Mouse (Mus musculus): ENCODE results near the gene Lmo3. TPM values are rescaled to one million over a fixed set of nuclear protein-coding genes. Genes with fewer than 3 reads are reported as not detected.
A peak's percentile ranks its signal among the peaks of the same experiment; 100 is the strongest.

The Lmo3 gene
- polyA plus RNA-seq, 1 experiment from 2014 or later, result 191 TPM

DNA sequence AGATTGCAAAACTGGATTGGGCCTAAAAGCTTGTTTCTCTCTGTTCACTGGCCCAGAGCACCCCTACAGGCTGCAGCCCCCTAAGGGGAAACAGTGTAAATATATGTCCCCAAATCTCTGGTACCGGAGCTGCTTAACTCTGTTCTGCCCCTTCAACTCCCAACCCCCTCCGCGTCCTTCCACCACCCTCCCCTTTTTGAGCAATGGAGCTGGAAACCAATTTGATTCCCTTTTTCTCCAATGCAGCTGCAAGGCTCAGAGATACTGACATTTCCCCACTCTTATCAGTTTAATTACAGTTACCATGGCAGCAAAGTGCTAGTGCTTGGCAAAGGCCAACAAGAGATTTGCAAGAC is 161.3 kb downstream of the Lmo3 start:
- Histone ChIP-seq H3K27ac (ENCODE audit: low read length) (peak overlapping the region; percentile 85), H3K36me3 (ENCODE audit: control insufficient read depth, insufficient read depth, low read length) (peaks cover 4% of the 10 kb centered on the region; the same call in 1 of the 2 replicates), H3K9me3 (replicated peaks; ENCODE audit: control insufficient read depth, low read length, poor library complexity, severe bottlenecking) (no peaks in the 10 kb centered on the region), H3K27me3 (ENCODE audit: control insufficient read depth, insufficient read depth, low read depth, low read length) (no peaks in the 10 kb centered on the region), H3K4me2 (ENCODE audit: low read length) (peak overlapping the region; percentile 57), H3K4me3 (ENCODE audit: low read depth, low read length) (peak overlapping the region; percentile 58), H3K4me1 (ENCODE audit: control insufficient read depth, insufficient read depth, low read length) (peaks cover 18% of the 10 kb centered on the region), H3K9ac (ENCODE audit: low read depth, low read length) (peak overlapping the region; percentile 69)
- WGBS, result 2% methylated on average over 3 of the region's 3 CpGs
- peak; percentile 49 for ATAC-seq

DNA sequence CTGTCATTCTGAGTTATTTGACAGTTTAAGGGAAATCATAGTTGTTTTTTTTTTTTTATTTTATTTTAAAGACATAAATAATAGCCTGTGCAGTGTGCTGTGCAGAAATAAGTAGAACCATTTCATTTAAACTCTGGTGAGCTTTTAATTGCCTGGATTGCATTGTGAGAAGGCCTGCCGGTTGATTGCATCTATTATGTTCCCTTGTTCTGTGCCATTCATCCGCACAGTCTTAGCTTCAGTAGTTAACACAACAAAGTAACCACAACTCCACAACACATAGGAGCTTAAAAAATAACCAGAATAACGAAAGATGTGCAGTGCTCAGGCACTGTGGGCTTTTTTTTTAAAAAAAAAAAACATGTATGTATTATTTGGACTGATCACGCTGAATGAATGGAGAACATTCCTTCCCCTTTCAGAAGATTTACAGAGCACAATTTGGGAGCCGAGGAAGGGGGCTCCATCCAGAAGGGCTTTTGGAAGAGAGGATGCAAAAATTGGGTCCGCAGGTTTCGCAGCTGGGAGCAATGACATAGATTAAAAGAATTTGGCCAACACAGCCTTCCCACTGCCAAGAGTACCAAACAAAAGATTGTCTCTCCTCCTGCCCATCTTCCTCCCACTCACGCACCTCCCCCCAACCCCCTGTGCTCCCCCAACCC is 161.8 kb downstream of the Lmo3 start:
- H3K9ac ChIP-seq (ENCODE audit: low read depth, low read length), result peak overlapping the region; percentile 69
- no peaks in the 10 kb centered on the region for H3K27me3 ChIP-seq (ENCODE audit: control insufficient read depth, insufficient read depth, low read depth, low read length)
- peaks cover 4% of the 10 kb centered on the region; the same call in 1 of the 2 replicates for H3K36me3 ChIP-seq (ENCODE audit: control insufficient read depth, insufficient read depth, low read length)
- ATAC-seq, result no peak
- peak overlapping the region; percentile 85 for H3K27ac ChIP-seq (ENCODE audit: low read length)
- H3K4me3 ChIP-seq (ENCODE audit: low read depth, low read length), result peak overlapping the region; percentile 58
- peaks cover 18% of the 10 kb centered on the region for H3K4me1 ChIP-seq (ENCODE audit: control insufficient read depth, insufficient read depth, low read length)
- 10% methylated on average over 8 of the region's 8 CpGs for WGBS
- no peaks in the 10 kb centered on the region for H3K9me3 ChIP-seq (replicated peaks; ENCODE audit: control insufficient read depth, low read length, poor library complexity, severe bottlenecking)
- peak overlapping the region; percentile 57 for H3K4me2 ChIP-seq (ENCODE audit: low read length)

DNA sequence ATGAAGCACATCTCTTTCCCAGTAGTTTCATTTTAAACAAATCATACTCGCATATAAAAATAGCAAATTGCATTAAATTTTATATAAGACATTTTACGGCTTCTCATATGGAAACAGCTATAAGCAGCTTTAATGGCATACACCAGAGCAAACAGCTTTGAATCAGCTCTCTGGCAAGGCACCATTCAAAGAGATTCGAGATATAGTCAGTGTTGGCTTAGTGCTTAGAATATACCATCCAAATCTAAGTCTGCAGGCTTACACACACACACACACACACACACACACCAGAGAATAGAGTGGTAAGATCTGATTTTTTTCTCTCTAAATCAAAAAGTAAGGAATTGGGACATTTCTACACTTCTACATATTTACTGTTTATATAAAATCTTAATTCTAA is 169.7 kb downstream of the Lmo3 start:
- 80% methylated on average over 3 of the region's 3 CpGs for WGBS
- Histone ChIP-seq H3K4me3 (ENCODE audit: low read depth, low read length) (no peak overlapping the region), H3K9me3 (replicated peaks; ENCODE audit: control insufficient read depth, low read length, poor library complexity, severe bottlenecking) (no peaks in the 10 kb centered on the region), H3K9ac (ENCODE audit: low read depth, low read length) (no peak overlapping the region), H3K27ac (ENCODE audit: low read length) (no peak overlapping the region), H3K4me2 (ENCODE audit: low read length) (no peak overlapping the region), H3K36me3 (ENCODE audit: control insufficient read depth, insufficient read depth, low read length) (peaks cover 4% of the 10 kb centered on the region; the same call in 1 of the 2 replicates), H3K27me3 (ENCODE audit: control insufficient read depth, insufficient read depth, low read depth, low read length) (no peaks in the 10 kb centered on the region), H3K4me1 (ENCODE audit: control insufficient read depth, insufficient read depth, low read length) (peaks cover 5% of the 10 kb centered on the region)
- no peak for ATAC-seq

DNA sequence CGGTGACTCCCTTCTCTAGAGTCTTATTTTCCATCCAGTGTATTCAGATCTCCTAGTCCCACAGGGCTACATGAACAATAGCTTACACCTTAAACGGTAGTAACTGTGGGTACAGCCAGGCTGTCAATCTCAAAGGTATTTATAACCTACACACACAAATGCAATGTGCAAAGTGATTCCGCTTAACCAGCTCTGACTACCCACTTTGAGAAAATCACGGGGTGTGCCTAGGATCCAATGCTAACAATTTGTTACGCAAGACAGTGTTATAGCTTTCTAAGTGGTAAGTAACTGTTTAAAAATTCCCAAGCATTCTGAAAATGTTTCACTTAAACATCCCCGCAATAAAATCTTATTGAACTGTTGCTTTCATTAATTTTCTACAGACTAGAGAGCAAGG is 179.7 kb downstream of the Lmo3 start:
- Histone ChIP-seq H3K36me3 (ENCODE audit: control insufficient read depth, insufficient read depth, low read length) (peaks cover 4% of the 10 kb centered on the region; the same call in 1 of the 2 replicates), H3K9ac (ENCODE audit: low read depth, low read length) (no peak overlapping the region), H3K4me1 (ENCODE audit: control insufficient read depth, insufficient read depth, low read length) (peaks cover 3% of the 10 kb centered on the region; the same call in 1 of the 2 replicates), H3K27ac (ENCODE audit: low read length) (no peak overlapping the region), H3K9me3 (replicated peaks; ENCODE audit: control insufficient read depth, low read length, poor library complexity, severe bottlenecking) (no peaks in the 10 kb centered on the region), H3K4me3 (ENCODE audit: low read depth, low read length) (no peak overlapping the region), H3K4me2 (ENCODE audit: low read length) (no peak overlapping the region), H3K27me3 (ENCODE audit: control insufficient read depth, insufficient read depth, low read depth, low read length) (no peaks in the 10 kb centered on the region)
- 83% methylated on average over 6 of the region's 6 CpGs for WGBS
- ATAC-seq, result no peak

DNA sequence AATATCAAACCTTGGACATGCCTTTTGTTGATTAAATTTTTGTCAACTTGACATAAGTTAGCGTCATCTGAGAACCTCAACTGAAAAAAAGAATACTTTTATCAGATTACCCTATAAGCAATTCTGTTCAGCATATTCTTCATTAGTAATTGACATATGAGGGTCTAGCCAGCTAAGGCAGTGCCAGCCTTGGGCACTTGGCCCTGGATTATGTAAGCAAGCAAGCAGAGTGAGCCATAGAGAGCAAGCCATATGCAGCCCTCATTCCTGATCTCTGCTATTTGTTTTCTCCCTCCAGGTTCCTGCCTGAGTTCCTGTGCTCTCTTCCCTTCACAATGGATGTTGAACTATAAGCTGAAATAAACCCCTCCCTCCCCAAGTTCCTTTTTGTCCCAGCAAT is 182.9 kb downstream of the Lmo3 start:
- peaks cover 3% of the 10 kb centered on the region; the same call in 1 of the 2 replicates for H3K4me1 ChIP-seq (ENCODE audit: control insufficient read depth, insufficient read depth, low read length)
- H3K9ac ChIP-seq (ENCODE audit: low read depth, low read length), result no peak overlapping the region
- no peak overlapping the region for H3K4me3 ChIP-seq (ENCODE audit: low read depth, low read length)
- no peaks in the 10 kb centered on the region for H3K27me3 ChIP-seq (ENCODE audit: control insufficient read depth, insufficient read depth, low read depth, low read length)
- H3K27ac ChIP-seq (ENCODE audit: low read length), result no peak overlapping the region
- WGBS, result 95% methylated on average over 1 of the region's 1 CpGs
- no peaks in the 10 kb centered on the region for H3K9me3 ChIP-seq (replicated peaks; ENCODE audit: control insufficient read depth, low read length, poor library complexity, severe bottlenecking)
- no peak overlapping the region for H3K4me2 ChIP-seq (ENCODE audit: low read length)
- H3K36me3 ChIP-seq (ENCODE audit: control insufficient read depth, insufficient read depth, low read length), result peaks cover 6% of the 10 kb centered on the region; the same call in 1 of the 2 replicates
- ATAC-seq, result no peak

DNA sequence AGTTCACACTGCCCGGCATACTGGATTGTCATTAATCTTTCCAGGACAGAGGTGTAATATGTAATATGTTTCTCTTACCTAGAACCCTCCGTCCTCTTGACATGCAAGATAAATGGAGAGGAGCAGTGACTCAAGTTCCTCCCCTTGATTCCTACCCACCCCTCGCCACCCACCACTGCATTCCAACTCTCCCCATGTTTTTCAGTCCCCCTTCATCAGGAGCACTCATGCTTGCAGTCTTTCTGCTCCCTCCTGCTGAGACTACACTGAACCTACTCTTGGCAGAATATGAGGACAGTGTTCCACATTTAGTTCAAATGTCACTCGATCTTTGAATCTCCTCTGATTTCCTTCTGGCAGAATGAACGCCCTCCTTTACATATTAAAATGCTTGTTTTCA is 190.7 kb downstream of the Lmo3 start:
- no peaks in the 10 kb centered on the region for H3K36me3 ChIP-seq (ENCODE audit: control insufficient read depth, insufficient read depth, low read length)
- H3K4me1 ChIP-seq (ENCODE audit: control insufficient read depth, insufficient read depth, low read length), result peaks cover 5% of the 10 kb centered on the region; the same call in 1 of the 2 replicates
- 68% methylated on average over 5 of the region's 5 CpGs for WGBS
- H3K4me2 ChIP-seq (ENCODE audit: low read length), result no peak overlapping the region
- no peak overlapping the region for H3K4me3 ChIP-seq (ENCODE audit: low read depth, low read length)
- no peak overlapping the region for H3K27ac ChIP-seq (ENCODE audit: low read length)
- H3K9ac ChIP-seq (ENCODE audit: low read depth, low read length), result no peak overlapping the region
- 0 out of 2 replicates have a peak, but pooled peaks have one; percentile 38 for ATAC-seq
- no peaks in the 10 kb centered on the region for H3K27me3 ChIP-seq (ENCODE audit: control insufficient read depth, insufficient read depth, low read depth, low read length)
- H3K9me3 ChIP-seq (replicated peaks; ENCODE audit: control insufficient read depth, low read length, poor library complexity, severe bottlenecking), result no peaks in the 10 kb centered on the region

DNA sequence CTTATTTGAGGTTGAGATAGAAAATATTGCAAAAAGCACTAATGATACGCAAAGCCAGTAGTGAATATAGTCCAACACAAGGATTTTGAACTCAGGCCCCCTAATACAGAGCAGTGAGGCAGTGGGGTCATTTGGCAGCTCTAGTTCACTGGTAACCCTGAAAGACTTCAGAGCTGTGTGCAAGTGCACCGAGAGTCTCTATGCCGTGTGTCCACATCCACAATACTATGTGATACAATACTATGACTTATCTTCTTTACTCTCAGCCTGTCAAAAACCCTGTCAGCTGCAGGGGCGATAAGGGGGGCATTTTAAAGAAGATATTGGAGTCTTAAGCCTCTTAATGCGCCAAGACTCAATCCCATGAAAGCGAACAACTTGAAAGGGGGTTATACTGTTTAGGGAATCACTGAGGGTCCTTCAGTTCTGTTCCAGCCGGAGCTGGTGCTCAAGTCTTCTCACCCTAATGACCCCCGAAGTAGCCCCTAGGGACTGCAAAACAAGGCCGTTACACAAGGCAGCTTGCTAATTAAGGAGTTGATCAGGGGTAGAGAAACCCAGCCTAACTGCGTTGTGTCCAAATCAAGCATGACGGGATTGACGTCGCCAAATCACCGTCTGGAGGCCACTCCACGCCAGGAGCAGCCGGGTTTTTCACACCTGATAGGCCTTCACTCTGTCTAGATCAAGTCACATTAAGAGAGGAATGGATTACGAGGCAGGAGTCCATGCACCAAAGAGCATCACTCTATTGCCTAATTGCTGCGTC is 193.4 kb downstream of the Lmo3 start:
- Histone ChIP-seq H3K9ac (ENCODE audit: low read depth, low read length) (no peak overlapping the region), H3K27ac (ENCODE audit: low read length) (no peak overlapping the region), H3K27me3 (ENCODE audit: control insufficient read depth, insufficient read depth, low read depth, low read length) (no peaks in the 10 kb centered on the region), H3K4me1 (ENCODE audit: control insufficient read depth, insufficient read depth, low read length) (peaks cover 5% of the 10 kb centered on the region; the same call in 1 of the 2 replicates), H3K36me3 (ENCODE audit: control insufficient read depth, insufficient read depth, low read length) (no peaks in the 10 kb centered on the region), H3K4me3 (ENCODE audit: low read depth, low read length) (no peak overlapping the region), H3K9me3 (replicated peaks; ENCODE audit: control insufficient read depth, low read length, poor library complexity, severe bottlenecking) (no peaks in the 10 kb centered on the region), H3K4me2 (ENCODE audit: low read length) (no peak overlapping the region)
- WGBS, result 23% methylated on average over 18 of the region's 18 CpGs
- ATAC-seq, result peak; percentile 25; the same call in 1 of the 2 replicates

DNA sequence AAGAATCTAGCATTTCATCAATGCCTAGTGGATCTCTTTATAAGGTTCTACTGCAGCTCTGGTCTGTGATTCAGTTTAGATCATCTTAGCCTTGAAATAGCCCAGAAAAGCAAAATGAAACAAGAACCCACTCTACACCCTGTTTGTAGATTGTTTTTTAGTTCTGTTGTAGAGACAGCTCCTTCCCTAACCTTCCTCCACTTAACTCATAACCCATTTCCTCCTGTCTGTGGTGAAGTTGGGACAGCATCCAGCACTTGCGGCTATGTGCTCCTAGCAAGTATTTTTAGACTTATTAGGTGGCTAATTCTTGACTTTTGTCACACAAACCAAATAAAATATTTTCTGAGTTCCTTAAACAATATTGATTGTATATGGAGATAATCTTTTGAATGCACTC is 198.6 kb downstream of the Lmo3 start:
- Histone ChIP-seq H3K4me3 (ENCODE audit: low read depth, low read length) (no peak overlapping the region), H3K27ac (ENCODE audit: low read length) (no peak overlapping the region), H3K4me1 (ENCODE audit: control insufficient read depth, insufficient read depth, low read length) (peaks cover 9% of the 10 kb centered on the region), H3K27me3 (ENCODE audit: control insufficient read depth, insufficient read depth, low read depth, low read length) (no peaks in the 10 kb centered on the region), H3K4me2 (ENCODE audit: low read length) (no peak overlapping the region), H3K9me3 (replicated peaks; ENCODE audit: control insufficient read depth, low read length, poor library complexity, severe bottlenecking) (no peaks in the 10 kb centered on the region), H3K36me3 (ENCODE audit: control insufficient read depth, insufficient read depth, low read length) (no peaks in the 10 kb centered on the region), H3K9ac (ENCODE audit: low read depth, low read length) (no peak overlapping the region)
- 93% methylated on average over 1 of the region's 1 CpGs for WGBS
- no peak for ATAC-seq

DNA sequence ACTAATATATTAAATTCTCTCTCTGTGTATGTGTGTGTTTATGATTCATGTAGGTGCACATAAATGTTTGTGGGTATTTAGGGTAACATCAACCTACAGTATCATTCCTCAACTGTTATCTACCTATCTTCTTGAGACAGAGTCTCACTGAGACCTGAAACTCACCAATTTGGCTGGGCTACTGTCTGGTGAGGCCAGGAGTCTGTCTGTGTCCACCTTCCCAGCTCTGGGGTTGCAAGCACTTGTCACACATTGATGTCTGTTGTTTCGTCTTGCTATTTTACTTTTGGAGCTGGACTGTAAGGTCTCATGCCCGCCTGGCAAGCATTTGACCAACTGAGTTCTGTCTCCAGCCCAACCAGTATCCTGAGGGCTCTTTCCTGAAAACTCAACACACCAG is 210.6 kb downstream of the Lmo3 start:
- 80% methylated on average over 2 of the region's 2 CpGs for WGBS
- no peak overlapping the region for H3K4me3 ChIP-seq (ENCODE audit: low read depth, low read length)
- H3K9ac ChIP-seq (ENCODE audit: low read depth, low read length), result no peak overlapping the region
- H3K4me1 ChIP-seq (ENCODE audit: control insufficient read depth, insufficient read depth, low read length), result no peaks in the 10 kb centered on the region
- H3K27me3 ChIP-seq (ENCODE audit: control insufficient read depth, insufficient read depth, low read depth, low read length), result no peaks in the 10 kb centered on the region
- no peak overlapping the region for H3K4me2 ChIP-seq (ENCODE audit: low read length)
- no peak for ATAC-seq
- no peaks in the 10 kb centered on the region for H3K36me3 ChIP-seq (ENCODE audit: control insufficient read depth, insufficient read depth, low read length)
- no peak overlapping the region for H3K27ac ChIP-seq (ENCODE audit: low read length)
- H3K9me3 ChIP-seq (replicated peaks; ENCODE audit: control insufficient read depth, low read length, poor library complexity, severe bottlenecking), result no peaks in the 10 kb centered on the region
